Mouse (Mus musculus) lung, postnatal 0 days (tissue): ENCODE results near the gene Myrip. TPM values are rescaled to one million over a fixed set of nuclear protein-coding genes. Genes with fewer than 3 reads are reported as not detected.
A peak's percentile ranks its signal among the peaks of the same experiment; 100 is the strongest.

Source experiments
- ATAC-seq: fragments of 200-750 bp; cut with Nextera tagmentation; 2 replicates; pipeline ENCODE4 v1.8.0; 2017; ENCODE audit warnings: moderate library complexity
- DNase-seq: peaks from one replicate; pipeline ENCODE4 v3.0.0-alpha.2; 2016; ENCODE audit warnings: low spot score
- H3K27ac ChIP-seq: fragments of 300-500 bp; sonication (generic); 2 replicates; pipeline ENCODE4 v1.5.1; 2014; ENCODE audit warnings: antibody characterized with exemption, mild to moderate bottlenecking, low read length, mixed read lengths
- H3K27me3 ChIP-seq: fragments of 300-500 bp; sonication (generic); replicated peaks from 2 replicates; pipeline ENCODE4 v1.6.1; 2014; ENCODE audit warnings: low read length, mixed read lengths; ENCODE audit not compliant: insufficient read depth
- H3K36me3 ChIP-seq: fragments of 300-500 bp; sonication (generic); 2 replicates; pipeline ENCODE4 v1.6.1; 2014; ENCODE audit warnings: low read length, mixed read lengths; ENCODE audit not compliant: insufficient read depth
- H3K4me1 ChIP-seq: fragments of 300-500 bp; sonication (generic); 2 replicates; pipeline ENCODE4 v1.6.1; 2014; ENCODE audit warnings: antibody characterized with exemption, low read depth, low read length, mixed read lengths; ENCODE audit not compliant: insufficient read depth
- H3K4me2 ChIP-seq: fragments of 300-500 bp; sonication (generic); replicated peaks from 2 replicates; pipeline ENCODE4 v1.6.1; 2014; ENCODE audit warnings: low read depth, mild to moderate bottlenecking, low read length, moderate library complexity, mixed read lengths
- H3K4me3 ChIP-seq: fragments of 300-500 bp; sonication (generic); 2 replicates; pipeline ENCODE4 v1.5.1; 2014; ENCODE audit warnings: low read depth, low read length
- H3K9ac ChIP-seq: fragments of 300-500 bp; sonication (generic); replicated peaks from 2 replicates; pipeline ENCODE4 v1.6.1; 2014; ENCODE audit warnings: low read depth, mild to moderate bottlenecking
- H3K9me3 ChIP-seq: fragments of 300-500 bp; sonication (generic); 2 replicates; pipeline ENCODE4 v1.6.1; 2016; ENCODE audit warnings: low read length, mixed read lengths
- CTCF ChIP-seq: IDR thresholded peaks from 2 replicates; pipeline ENCODE4 v1.5.1; 2016; ENCODE audit warnings: antibody characterized with exemption, mild to moderate bottlenecking
- EP300 ChIP-seq: IDR thresholded peaks from 2 replicates; pipeline ENCODE4 v1.6.1; 2016; ENCODE audit warnings: antibody characterized with exemption, mild to moderate bottlenecking, control low read depth
- WGBS: fragments of 180-500 bp; shearing (Covaris S2); extraction: QIAGEN DNeasy Blood & Tissue Kit; methylation state at CpG from one replicate; pipeline ENCODE4 v1.1.7; 2014; 5-methylcytosine and 5-hydroxymethylcytosine counted together
- polyA plus RNA-seq: library from polyadenylated mRNA; unstranded; fragments of >200 nt; fragmentation: Nextera tagmentation; extraction: Ambion mirVana; gene quantifications from 2 replicates; pipeline ENCODE4 v1.2.1, GENCODE M21; 2015

Gene Myrip
- polyA plus RNA-seq, 1 experiment from 2014 or later, result 0.58 TPM

GRCm38 (mm10) chr9:120354550-120355345 is 53.4 kb downstream of the Myrip start:
- Histone ChIP-seq H3K9ac (no peak overlapping the region), H3K4me3 (no peak overlapping the region), H3K4me2 (no peak overlapping the region), H3K9me3 (no peaks in the 10 kb centered on the region), H3K36me3 (no peaks in the 10 kb centered on the region), H3K4me1 (no peaks in the 10 kb centered on the region), H3K27me3 (no peaks in the 10 kb centered on the region), H3K27ac (no peak overlapping the region)
- TF ChIP-seq EP300 (no peak), CTCF (no peak)
- no peak for ATAC-seq
- DNase-seq, result no peak
- WGBS, result 88% methylated on average over 12 of the region's 12 CpGs

DNA sequence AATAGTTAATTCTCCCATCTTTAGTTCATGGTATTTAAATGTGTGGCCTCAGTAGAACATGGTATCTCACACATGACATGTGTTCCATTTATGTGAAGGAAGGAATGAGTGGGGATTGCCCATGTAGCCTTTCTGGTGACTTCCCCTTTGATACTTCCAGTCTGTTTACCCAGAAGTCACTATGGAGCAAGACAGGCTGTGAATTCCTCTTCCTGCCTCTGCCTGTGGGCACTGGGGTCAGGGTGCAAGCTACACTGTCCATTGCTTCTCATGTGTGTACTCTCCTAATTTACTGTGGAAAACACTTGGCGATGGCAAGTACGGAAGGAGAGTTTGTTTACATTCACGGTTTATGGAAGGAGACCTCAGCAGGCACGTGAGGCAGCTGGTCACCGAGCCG is 55.2 kb downstream of the Myrip start:
- WGBS, result 49% methylated on average over 6 of the region's 6 CpGs
- Histone ChIP-seq H3K9me3 (no peaks in the 10 kb centered on the region), H3K4me1 (0 out of 2 replicates have a peak, but pooled peaks cover 3% of the 10 kb centered on the region), H3K27me3 (no peaks in the 10 kb centered on the region), H3K27ac (no peak overlapping the region), H3K4me3 (no peak overlapping the region), H3K36me3 (no peaks in the 10 kb centered on the region), H3K4me2 (no peak overlapping the region), H3K9ac (no peak overlapping the region)
- ATAC-seq (no peak), DNase-seq (no peak)
- TF ChIP-seq CTCF (no peak), EP300 (no peak)

DNA sequence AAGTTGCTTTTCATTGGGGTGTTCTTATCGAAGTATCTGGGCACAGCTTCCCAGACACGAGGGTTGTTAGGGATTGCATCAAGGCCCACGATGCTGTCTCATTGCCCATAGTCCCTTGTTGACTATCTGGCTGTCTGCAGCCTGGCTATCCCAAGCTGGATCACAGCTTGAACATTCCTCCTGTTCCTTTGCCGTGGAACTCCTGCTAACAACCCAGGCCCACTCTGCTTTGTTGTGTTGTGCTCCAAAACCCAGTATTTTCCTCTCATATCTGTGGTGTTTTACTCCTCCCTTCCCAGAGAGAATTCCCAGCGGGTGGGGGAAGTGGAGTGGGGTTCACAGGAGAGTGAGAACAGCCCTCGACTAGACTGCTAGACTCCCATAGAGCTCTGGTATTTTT is 56.7 kb downstream of the Myrip start:
- Histone ChIP-seq H3K9ac (no peak overlapping the region), H3K27ac (no peak overlapping the region), H3K4me1 (0 out of 2 replicates have a peak, but pooled peaks cover 3% of the 10 kb centered on the region), H3K4me3 (no peak overlapping the region), H3K36me3 (no peaks in the 10 kb centered on the region), H3K9me3 (no peaks in the 10 kb centered on the region), H3K4me2 (no peak overlapping the region), H3K27me3 (no peaks in the 10 kb centered on the region)
- no peak for TF ChIP-seq CTCF
- TF ChIP-seq EP300, result no peak
- no peak for DNase-seq
- 75% methylated on average over 6 of the region's 6 CpGs for WGBS
- no peak for ATAC-seq

DNA sequence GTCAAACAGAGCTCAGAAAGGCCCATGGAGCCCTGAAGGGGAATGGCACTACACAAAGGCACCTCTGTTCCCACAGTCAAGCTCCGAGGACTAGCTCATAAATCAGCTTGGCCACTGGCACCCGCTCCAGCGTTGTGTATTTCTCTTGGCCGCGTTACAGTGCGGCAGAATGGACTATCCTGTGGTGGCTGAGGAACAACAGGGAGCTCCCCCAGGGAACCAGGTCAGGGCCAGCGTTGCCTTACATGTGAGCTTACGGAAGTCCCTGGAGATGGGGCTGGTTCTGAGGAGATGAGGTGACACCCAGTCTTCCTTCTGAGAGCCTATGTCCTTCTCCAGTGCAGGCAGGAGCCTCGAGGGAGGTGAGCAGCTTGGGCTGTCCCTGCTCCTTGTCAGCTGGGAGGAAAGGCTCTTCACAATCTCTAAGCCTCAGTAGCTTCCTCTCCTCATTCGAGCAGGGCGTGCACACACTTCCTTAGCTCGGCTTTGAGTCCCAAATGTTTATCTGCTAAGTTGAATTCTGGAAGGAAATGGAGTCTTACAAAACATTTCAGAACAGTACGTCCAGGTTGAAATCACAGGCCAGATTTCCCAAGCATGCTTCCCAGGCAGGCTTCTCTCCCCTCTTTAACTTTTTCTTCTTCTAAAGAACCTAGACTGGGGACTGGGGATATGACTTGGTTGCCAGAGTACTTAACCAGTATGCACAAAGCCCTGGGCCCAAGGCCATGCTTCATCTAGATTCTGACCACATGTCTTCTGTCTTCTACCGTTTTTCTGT is 59.3 kb downstream of the Myrip start:
- Histone ChIP-seq H3K27ac (peak overlapping the region; percentile 82), H3K4me1 (0 out of 2 replicates have a peak, but pooled peaks cover 3% of the 10 kb centered on the region), H3K27me3 (no peaks in the 10 kb centered on the region), H3K4me3 (no peak overlapping the region), H3K9ac (no peak overlapping the region), H3K9me3 (no peaks in the 10 kb centered on the region), H3K4me2 (no peak overlapping the region), H3K36me3 (no peaks in the 10 kb centered on the region)
- peak; percentile 92 for ATAC-seq
- peak; percentile 97 for TF ChIP-seq EP300
- TF ChIP-seq CTCF, result no peak
- peak; percentile 76 for DNase-seq
- WGBS, result 23% methylated on average over 14 of the region's 14 CpGs

DNA sequence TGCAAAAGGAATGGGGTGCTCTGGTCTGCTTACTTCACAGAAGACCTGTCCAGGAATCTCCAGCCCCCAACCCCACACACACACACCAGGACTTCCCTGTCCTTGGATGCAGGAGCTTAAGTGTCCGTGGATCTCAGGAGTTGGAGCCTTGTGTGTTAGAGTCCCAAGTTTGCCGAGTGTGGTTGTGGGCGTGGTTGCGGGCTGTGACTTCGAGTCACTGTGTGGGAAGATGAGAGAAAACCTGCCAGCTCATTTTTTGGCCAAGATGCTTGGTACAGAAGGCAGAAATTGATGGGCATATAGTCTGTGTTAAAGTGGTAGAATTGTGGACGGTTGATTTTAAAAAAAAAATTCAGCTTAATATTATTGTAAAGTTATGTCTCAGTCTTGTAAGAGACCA is 60.3 kb downstream of the Myrip start:
- 0 out of 2 replicates have a peak overlapping the region, but pooled peaks have one; percentile 82 for H3K27ac ChIP-seq
- no peaks in the 10 kb centered on the region for H3K9me3 ChIP-seq
- DNase-seq (no peak), ATAC-seq (no peak)
- H3K9ac ChIP-seq, result no peak overlapping the region
- WGBS, result 80% methylated on average over 6 of the region's 6 CpGs
- H3K4me2 ChIP-seq, result no peak overlapping the region
- H3K4me1 ChIP-seq, result 0 out of 2 replicates have a peak, but pooled peaks cover 3% of the 10 kb centered on the region
- no peak overlapping the region for H3K4me3 ChIP-seq
- TF ChIP-seq CTCF (no peak), EP300 (no peak)
- no peaks in the 10 kb centered on the region for H3K27me3 ChIP-seq
- no peaks in the 10 kb centered on the region for H3K36me3 ChIP-seq

- Histone ChIP-seq H3K27ac (no peak overlapping the region), H3K9ac (no peak overlapping the region), H3K4me2 (no peak overlapping the region), H3K9me3 (no peaks in the 10 kb centered on the region), H3K36me3 (no peaks in the 10 kb centered on the region), H3K27me3 (no peaks in the 10 kb centered on the region), H3K4me3 (no peak overlapping the region), H3K4me1 (0 out of 2 replicates have a peak, but pooled peaks cover 3% of the 10 kb centered on the region)
- 34% methylated on average over 3 of the region's 3 CpGs for WGBS
- DNase-seq, result no peak
- ATAC-seq, result no peak
- TF ChIP-seq EP300 (no peak), CTCF (no peak)
These were observed 61.4 kb downstream of the Myrip start for GRCm38 (mm10) chr9:120362684-120363083.
